Mouse (Mus musculus) cerebellum, postnatal 25 days (tissue): ENCODE measurements around the gene F2.
A peak's percentile ranks its signal among the peaks of the same experiment; 100 is the strongest.

Source experiments
- DNase-seq, 2 experiments: peaks; one replicate each; pipeline ENCODE4 v3.0.0; 2021; ENCODE audit warnings: mixed read lengths in 2 of 2

Gene F2

DNA sequence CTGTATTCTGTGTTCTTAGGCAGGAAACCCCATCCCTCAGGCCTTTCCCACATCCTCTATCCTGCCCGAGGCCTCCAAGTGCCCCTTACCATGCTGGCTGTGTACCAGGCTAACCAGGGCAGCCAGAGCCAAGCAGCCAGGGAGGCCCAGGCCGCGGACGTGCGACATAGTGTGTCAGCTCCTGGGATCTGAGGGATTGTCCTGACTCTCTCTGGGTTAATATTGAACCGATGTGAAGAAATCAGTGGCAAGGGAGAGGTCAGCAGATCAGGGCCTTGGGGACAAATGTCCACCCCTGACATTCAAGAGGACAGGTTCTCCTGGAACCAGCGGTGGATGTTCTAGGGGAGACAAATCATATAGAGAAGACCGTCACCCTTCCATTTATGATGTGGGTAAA lies at the start of gene F2:
TSS of gene F2 (minus strand) at position 186 of the 400 bp plus-strand sequence.
- no peak for DNase-seq

DNA sequence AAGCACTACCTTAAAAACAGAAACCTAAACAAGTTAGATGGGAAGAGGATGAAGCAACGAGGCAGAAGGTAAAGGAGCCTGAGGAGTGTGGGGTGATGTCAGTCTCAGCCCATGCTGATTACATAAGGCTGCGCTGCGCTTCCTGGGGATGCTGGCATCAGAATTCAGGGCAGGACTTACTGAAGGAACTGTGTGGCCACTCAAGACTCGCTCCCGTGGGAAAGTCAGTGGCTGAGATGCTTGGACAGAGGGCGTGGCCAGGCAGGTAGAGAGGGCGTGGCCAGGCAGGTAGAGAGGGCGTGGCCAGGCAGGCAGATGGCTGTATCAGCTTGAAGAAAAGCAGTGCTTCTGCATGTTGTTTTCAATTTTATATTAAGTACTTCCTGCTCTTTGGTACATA lies 47.7 kb upstream of the F2 start:
- DNase-seq, result peak in 1 of 2 experiments; percentile 33

DNA sequence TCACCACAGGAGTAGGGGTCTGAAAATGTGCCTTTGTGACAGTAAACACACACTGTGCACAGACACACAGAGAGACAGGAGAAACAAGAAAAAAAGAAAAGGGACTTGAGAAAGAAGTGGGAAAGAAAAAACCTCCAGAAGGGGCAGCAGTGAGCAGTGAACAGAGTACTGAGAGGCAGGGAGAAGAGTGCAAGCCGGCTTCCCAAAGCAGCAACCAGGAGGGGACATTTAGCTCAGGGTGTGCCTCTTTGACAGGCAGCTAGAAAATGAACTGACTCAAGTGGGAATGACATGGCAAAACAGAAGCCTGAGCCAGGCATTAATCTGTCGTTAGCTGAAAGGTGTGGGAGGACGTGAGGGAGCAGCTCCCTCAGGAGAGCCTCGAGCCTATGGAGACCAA lies 46.6 kb upstream of the F2 start:
- peak; percentile 34 to 60 for DNase-seq

DNA sequence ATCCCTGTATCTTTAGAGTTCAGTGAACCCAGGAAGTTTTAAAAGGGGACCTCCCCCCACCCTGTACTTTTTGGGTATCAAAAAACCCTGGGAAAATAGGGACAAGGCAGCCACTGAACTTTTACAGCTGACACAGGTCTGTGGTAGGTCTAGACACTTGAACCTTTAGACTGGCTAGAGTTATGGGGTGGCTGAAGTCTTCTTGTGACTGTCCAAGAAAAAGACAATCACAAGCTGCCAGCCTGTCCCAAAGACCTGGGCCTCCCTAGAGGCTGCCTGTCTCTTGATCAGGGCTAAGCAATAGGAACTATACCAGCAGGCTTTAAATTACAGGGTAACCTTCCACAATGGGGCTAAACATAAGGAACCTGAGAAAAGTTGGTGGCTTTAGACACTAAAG lies 40.7 kb upstream of the F2 start:
- no peak for DNase-seq

DNA sequence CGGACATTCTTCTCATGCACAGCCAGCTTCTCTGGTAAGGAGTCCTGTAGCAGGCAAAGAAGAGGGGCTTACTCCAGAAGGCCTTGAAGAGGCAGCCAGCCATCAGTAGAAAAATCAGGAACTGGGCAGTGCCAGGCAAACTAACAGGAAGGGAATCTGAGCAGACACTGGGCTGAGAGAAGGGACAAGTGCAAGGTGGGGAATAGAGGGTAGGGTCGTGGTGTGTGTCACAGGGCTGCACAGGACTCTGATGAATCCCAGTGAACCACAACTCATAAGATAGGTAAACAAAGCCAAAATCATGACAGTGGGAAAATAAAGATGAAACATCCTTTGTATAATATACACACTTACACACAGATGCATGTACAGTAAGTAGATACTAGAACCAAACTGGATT lies 40.2 kb upstream of the F2 start:
- DNase-seq, result no peak

DNA sequence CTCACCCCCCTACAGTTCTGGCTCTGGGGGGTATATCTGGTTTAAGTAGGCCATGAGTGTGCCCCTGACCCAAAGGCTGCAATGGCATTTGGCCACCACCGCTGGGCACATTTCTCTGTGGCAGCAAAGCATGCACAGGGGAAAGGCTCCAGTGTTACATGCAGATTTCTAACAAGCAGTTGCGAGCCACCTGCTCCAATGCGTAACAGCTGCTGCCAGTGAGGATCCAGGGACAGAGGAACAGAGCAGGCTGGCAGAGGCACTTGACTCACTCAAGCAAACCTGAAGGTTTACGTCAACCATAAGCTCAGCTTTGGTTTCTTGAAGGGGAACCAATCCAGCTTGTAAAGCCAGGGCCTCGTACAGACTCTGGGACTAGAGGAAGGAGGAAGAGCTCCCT lies 38.7 kb upstream of the F2 start:
- DNase-seq, result peak in 1 of 2 experiments; percentile 24

DNA sequence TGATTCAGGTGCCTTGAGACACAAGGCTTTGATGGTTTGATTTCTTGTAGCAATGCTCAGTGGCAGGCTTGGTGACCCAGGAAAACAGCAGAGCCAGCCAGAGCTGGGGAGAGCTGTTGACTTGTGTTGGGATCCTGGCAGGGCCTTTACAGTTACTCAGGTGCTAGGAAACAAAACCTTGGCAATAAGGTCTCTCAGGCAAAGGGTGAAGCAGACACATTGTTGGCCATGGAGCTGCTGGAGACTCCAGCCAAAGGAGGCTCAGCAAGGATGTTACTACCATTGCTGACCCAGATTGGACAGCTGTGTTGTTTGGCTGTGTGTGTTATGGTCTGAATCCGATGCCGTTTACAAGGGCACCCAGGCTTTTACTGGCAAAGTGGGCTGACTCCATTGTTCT lies 37.4 kb upstream of the F2 start:
- no peak for DNase-seq

DNA sequence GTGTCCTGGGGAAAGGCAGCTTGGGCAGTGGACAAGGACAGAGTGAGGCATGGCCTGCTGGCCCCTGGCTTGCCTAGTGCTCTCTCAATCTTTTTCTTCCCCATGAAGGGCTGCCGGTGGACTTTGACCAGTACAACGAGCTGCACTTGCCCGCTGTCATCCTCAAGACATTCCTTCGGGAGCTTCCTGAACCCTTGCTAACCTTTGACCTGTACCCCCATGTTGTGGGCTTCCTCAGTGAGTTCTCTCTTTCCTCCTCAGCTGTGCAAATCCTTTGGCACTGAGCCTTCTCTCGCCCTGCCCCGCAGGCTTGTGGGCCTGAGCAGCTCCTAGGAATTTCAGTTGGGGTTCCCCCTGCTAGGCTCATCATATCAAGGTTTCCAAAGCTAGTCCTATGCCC lies 33.8 kb upstream of the F2 start:
- DNase-seq, result no peak

DNA sequence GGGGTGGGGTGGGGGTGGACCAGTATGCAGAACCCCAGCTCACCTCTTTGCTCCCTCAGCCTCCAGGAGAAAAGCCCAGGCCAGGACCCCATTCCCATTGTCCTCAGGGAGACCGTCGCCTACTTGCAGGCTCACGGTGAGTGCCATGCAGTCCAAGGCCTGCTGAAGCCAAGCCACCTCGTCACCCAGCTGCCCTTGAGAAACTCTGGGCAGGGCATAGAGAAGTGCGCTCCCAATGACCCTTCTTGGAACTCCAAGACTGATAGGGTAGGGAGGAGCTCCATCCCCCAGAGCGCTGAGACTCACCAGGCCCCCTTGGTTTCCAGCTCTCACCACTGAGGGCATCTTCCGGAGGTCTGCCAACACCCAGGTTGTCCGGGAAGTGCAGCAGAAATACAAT lies 33.1 kb upstream of the F2 start:
- DNase-seq, result no peak

DNA sequence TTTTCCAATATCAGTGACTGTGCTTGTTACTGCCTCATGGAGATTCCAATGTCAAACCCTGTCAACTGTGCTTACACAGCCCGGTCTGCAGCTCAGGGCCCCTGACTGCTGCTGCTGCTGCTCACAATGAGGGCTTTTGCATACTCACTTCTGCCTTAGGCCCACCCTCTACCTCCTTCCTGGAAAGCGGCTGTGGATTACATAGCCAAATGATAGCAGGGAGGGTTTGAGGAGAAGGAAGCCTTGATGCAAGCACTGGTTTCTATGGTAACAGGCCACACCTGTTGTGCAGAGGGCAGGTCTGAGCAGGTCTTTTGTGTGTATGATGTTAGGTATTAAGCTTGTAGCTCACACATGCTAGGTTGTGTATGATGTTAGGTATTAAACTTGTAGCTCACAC lies 31.5 kb upstream of the F2 start:
- DNase-seq, result no peak

DNA sequence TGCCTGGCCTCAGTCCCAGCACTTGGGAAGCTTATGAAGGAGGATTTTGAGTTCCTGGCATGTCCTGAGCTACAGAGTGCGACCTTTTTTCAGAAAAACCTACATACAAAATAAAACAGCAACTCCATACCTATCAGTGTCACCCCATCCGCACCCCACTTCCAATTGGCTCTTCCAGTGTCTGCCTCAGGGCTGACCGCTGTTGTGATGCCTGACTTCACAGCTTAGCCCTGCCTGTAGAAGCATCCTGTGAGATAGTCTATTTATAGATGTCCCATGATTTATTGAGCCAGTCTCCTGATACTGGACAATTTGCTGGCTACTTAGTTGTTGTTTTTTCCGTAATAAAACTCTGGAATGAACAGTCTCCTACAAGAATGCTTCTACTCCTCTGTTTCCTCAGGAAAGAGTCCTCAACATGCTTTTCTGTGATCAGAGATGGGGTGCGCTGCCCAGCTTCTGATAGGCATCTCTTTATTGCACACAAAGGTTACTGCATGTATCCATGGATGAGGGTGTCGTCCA lies 30.2 kb upstream of the F2 start:
- DNase-seq, result no peak

DNA sequence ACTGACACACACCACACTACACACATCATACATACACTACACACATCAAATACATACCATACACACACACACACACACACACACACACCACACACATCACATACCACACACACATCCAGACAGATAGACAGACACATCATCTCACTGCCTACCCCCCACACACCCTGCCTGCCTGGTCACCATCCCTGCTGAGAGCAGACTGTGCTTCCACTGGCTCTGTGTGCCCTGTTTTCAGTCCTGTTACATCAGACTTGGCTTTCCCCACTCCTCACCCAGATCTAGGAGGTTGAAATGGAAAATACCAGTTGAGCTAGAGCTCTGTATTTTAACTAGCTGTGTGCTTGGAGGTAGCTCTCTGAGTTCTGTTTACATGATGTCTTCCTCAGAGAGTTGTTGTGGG lies 28.6 kb upstream of the F2 start:
- DNase-seq, result no peak

DNA sequence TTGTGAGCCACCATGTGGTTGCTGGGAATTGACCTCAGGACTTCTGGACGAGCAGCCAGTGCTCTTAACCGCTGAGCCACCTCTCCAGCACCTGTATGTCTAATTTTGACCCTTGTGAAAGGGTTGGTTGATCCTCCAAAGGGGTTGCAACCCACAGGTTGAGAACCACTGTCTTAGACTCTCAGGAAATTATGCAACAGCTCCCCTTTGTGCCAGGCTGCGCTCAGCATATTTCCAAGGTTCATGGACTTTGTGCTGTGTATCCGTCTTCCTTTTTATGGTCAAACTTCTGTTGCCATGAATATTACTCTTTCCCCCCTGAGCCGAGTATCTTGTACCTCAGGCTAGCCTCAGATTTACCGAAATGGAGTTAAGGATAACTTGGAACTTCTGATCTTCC lies 24.8 kb upstream of the F2 start:
- DNase-seq, result no peak

DNA sequence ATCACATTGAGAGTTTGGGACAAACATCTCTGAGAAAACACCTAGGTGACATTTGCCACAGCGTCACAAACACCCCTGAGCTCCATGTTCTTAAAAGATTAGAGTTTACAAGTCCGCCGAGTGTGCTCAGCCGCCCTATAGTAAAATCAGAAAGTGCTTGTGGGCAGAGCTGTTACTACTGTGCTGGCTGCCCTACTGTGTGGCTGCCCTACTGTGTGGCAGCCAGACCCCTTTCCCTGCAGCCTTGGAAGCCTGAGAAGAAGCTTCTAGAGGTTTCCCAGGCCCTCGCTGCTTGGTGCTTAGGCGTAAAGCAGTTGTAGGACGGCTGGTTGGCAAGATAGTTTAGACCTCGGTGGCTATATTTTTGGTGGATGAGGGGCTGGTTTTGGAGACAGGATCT lies 23.4 kb upstream of the F2 start:
- no peak for DNase-seq

DNA sequence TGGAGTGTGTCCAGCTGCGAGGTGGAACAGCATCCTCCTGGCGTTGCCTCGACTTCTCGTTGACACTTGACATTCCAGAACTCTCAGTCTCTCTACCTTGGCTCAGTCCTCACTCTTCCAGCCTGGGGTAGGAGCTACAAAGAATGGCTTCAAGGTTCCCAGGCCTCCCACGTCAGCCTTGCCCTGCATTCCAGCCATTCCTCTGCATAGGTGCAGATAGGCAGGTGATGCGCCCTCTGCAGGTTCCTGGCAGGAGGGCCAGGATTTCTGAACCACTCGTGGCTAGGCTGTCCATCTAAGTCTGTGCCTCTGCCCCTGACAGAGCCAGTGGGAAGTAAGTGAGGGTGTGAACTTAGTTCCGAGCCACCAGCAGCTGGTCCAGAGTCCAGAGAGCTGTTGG lies 20.6 kb upstream of the F2 start:
- DNase-seq, result no peak

DNA sequence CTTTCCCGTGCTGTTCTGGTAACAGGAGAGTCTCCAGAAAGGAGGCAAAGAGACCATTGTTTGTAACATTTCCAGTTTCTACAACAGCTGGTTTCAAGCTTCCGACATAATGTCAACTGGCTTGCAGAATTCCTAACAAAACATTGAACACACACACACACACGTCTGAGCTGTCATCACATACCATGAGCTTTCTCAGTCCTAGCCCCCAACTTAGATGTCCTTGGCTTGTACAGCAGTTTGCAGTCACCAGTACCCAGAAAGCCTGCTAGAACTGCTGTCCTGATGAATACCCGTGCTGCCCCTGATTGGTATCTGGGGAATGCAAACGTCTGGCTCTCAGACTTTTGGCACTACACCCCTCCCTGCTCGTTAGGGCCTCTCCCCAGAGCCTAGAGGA lies 19.6 kb upstream of the F2 start:
- no peak for DNase-seq

DNA sequence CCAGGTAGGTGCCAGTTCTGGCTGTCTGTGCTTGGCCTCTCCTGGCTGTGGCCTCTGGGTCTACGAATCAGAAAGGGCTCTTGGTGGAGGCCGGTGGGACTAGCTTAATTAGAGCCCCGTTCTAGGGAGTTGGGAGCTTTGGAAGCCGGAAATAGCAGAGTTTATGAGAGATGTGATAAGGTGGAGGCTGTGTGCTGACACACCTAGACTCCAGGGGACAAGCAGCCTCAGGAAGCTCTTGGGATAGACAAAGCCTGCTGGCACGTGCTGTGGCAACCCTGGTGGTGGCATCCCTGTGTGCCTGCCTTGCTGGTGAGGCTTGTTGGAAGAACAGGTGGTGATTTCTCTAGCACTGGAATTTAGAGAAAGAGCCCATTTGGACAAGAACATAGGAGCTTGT lies 19.2 kb upstream of the F2 start:
- DNase-seq, result no peak

DNA sequence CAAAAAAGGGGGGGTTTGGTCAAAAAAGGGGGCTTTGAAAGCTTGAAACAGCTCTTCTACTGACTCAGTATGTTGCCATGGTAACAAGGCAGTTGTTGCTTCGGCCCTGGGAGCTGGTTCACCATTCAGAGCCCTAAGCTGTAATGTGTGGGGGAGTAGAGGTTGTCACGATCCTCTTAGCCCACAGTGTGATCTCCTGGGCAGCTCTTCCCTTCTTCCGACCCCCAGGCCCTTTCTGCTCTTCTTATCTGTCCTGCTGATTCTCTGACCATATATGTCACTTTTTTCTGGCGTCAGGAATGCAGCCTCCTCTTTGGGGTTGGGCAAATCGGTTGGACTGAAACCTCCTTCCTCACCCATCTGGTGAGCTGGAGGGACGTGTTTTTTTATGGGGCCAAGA lies 16.6 kb upstream of the F2 start:
- no peak for DNase-seq

DNA sequence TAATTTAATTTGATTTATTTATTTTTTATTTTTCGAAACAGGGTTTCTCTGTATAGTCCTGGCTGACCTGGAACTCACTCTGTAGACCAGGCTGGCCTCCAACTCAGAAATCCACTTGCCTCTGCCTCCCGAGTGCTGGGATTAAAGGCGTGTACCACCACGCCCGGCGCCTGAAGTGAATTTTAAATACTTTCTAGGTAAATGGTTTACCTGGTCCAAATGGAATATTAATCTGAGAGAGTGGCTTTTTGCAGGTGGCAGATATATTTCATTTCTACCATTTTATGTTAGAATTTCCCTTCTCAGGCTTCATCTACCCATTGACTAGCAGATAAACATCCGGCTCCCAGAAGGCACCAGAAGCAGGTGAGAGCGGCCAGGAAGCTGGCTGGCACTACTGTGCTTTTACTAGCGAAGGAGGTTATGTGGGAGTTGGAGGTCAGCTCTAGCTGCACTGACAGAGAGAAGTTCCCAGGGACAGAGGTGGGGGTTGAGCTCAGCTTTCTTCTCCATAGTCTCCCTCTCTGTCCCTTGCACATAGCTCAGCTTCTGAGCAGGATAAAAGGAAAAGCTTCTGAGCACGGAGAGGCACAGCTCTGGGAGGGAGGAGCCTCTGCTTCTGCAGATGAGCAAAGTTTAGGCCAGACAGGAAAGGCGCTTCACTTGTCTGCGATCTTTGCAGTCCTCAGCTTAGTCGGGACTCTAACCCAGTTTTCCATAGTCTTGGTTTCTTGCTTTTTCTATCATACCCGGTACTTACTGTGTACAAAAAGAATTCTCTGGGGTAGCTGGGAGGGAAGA lies 15.4 kb upstream of the F2 start:
- DNase-seq, result no peak

DNA sequence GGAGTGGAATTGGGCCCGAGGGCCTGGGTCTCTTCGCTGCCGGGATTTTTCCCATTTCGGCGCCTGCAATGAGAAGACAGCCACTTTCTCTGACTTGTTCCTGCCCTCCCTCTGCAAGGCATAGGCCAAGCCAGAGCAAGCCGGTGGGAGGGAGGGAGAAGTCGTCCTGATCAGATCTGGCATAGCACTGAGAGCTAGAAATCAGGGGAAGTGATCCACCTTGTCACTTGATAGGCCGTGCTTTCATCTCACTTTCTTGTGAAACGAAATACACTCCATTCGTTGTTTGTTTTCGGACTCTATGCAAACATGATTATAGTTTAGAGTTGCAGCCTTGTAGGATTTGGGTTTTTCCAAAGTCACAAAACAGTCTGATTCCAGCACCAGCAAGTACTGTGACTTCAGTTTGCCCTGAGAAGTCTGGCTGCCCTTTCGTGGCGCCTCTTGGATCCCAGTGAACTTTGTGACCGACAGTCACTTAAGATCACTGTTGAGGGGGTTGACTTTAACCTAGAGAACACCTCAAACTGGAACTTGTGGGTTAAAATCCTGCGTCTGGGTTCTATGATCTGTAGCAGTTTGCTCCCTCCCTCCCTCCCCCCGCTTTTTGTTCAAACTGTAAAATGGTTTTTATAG lies 14.3 kb upstream of the F2 start:
- DNase-seq, result no peak

DNA sequence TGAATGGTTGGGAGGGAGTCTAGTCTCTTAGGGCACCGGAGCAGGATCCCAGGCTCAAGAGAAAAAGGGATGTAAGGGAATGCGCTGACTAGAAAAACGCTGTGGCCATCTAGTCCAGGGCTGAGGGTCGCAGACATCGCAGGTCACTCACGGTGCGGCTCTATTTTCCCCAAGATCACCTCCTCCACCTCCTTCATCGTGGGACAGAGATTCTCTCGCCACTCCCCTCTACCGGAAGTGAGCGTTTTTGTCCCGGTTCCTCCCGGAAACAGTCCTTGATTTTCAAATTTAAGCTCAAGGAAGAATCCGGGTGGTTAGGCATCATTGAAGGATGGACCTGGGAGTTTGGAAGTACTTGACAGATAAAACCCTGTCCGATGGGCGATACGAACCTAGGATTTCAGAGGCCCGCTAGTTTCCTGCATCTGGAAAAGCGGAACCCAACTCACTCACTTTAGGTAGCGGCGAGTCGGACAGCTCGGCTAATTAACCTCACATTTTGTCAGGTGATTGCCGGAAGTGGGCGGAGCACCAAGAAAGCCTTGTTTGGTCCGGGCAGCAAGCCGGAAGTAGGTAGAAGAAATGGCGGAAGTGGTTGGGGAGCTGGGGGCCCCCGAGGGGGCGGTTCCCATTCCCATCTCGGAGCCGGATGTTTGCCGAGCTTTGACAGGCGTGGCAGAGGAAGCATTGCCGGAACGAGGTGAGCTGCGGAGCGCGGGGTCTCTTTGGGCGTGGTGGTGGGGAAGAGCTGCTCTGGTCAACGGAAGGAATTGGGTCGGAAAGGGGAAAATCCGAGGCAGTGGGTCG lies 13.5 kb upstream of the F2 start, which contains the start of the genes Zfp408 and Arhgap1:
TSS of gene Zfp408 (minus strand) at position 239 of the 807 bp plus-strand sequence.
TSS of gene Arhgap1 (plus strand) at position 308 of the 807 bp plus-strand sequence.
- DNase-seq, result peak; percentile 97 to 98

DNA sequence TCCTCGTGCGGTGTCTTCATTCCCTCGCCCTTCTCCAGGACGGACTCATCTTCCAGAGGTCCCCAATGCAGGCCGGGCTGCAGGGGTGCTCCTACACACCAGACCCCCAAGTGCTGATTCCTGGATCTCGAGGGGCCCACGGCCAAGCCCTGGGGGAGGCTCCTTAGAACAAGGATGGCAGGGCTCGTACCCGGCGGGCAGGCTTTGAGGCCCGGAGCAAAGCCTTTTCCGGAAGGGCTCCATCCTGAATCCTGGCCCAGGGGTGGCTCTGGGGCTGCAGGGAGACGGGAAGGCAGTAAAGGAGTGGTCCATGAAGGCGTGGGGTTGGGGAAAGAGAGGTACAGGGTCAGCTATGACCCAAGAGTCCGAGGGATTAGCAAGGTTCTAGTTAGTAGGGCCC lies 12.9 kb upstream of the F2 start:
- peak in 1 of 2 experiments; percentile 28 for DNase-seq

DNA sequence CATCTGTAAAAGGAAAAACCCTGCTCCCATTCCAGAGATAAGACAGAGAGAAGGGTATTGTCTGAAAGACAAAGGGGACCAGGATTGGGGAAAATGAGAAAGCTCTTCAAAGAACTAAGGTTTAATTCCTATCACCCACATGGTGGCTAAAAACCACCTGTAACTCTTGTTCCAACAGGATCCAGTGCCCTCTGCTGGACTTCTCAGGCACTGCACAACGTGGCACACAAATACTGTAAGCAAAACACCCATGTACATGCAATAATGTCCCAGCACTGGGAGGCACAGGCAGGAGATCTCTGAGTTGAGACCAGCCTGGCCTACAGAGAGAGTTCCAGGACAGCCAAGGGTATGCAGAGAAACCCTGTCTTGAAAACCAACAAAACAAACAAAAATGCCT lies 10.5 kb upstream of the F2 start:
- peak; percentile 59 to 80 for DNase-seq
